In the genomic region with DNA sequence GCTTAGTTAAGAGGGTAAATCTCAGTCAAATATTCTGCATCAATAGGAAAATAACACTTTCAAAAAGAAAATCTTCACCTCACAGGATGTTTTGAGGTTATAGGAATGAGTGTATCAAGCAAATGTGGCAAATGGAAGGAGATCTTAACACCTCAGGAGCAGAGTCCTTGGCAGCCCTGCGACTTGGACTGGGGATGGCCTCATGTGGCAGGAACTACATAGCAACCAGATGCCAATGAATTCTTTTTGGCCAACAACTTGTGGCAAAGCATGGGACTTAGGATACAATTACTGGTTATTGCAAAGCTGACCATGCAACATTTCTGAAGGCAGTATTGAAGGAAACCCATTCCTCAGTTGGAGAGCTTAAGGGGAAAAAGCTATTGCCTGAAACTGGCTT, we compare ENCODE assay signal across 22 mouse cellular contexts. TPM values are rescaled to one million over a fixed set of nuclear protein-coding genes. Genes with fewer than 3 reads are reported as not detected.
DNase-seq lines count a peak whose midpoint lies in the region; ATAC-seq lines count a peak whose summit lies in the region.
"Had no signal": no experiment of that assay in that cellular context is flagged by ENCODE, and none has a peak within 500 bp of the region (broad histone marks: within the 10 kb centered on the region; RNA-seq: fewer than 3 reads in every experiment).

No protein-coding gene starts in this region.

- no peak overlapping the region for H3K27ac ChIP-seq in forebrain, embryonic 10.5 days
- H3K27ac ChIP-seq: embryonic facial prominence, embryonic 10.5 days; embryonic facial prominence, embryonic 12.5 days; forebrain, embryonic 12.5 days had no signal

- peaks cover 4% of the 10 kb centered on the region; the same call in 1 of the 2 replicates for H3K27me3 ChIP-seq in forebrain, embryonic 10.5 days (ENCODE audit: poor library complexity, severe bottlenecking)
- H3K27me3 ChIP-seq: CH12.LX; embryonic facial prominence, embryonic 12.5 days; forebrain, embryonic 12.5 days; Patski had no signal

- peak; percentile 26 for DNase-seq in cerebellum, adult 9-10 months
- DNase-seq in cerebellum, postnatal 10 days = peak; percentile 63 to 71
- no peak for DNase-seq in cerebellum, adult 18-20 months
- peak; percentile 44 for DNase-seq in heart, adult 11 months
- no peak for DNase-seq in heart, adult 8-10 months (ENCODE audit: low spot score)
- DNase-seq in forebrain, embryonic 10.5 days (ENCODE audit: extremely low spot score, low spot score) = no peak
- DNase-seq: adrenal gland, adult 2 months; adrenal gland, postnatal 10 days; adrenal gland, postnatal 25 days; B cell, adult 2 months; cerebellum, adult 11 months had no signal

- no peaks in the 10 kb centered on the region for H3K36me3 ChIP-seq in forebrain, embryonic 10.5 days (replicated peaks)
- H3K36me3 ChIP-seq: embryonic facial prominence, embryonic 10.5 days; embryonic facial prominence, embryonic 12.5 days; forebrain, embryonic 12.5 days; G1E had no signal

- no peak for ATAC-seq in cerebellum, adult (ENCODE audit: insufficient number of reproducible peaks, low FRiP score, low TSS enrichment)
- ATAC-seq: activated CD4-positive, CD25-positive, alpha-beta regulatory T cell, adult 4 months; CD4-positive, CD25-positive, alpha-beta regulatory T cell, adult 4 months; forebrain, embryonic 14.5 days; forebrain, embryonic 16.5 days; Patski had no signal

- WGBS in forebrain, embryonic 10.5 days = 89% methylated on average over 1 of the region's 1 CpGs

- H3K4me3 ChIP-seq in forebrain, embryonic 10.5 days = no peak overlapping the region
- H3K4me3 ChIP-seq: embryonic facial prominence, embryonic 10.5 days; embryonic facial prominence, embryonic 12.5 days; forebrain, embryonic 12.5 days had no signal

- H3K9me3 ChIP-seq in forebrain, embryonic 10.5 days = no peaks in the 10 kb centered on the region
- H3K9me3 ChIP-seq: embryonic facial prominence, embryonic 10.5 days; embryonic facial prominence, embryonic 12.5 days; forebrain, embryonic 12.5 days; G1E had no signal

- H3K4me1 ChIP-seq in forebrain, embryonic 10.5 days = peaks cover 2% of the 10 kb centered on the region; the same call in 1 of the 2 replicates
- H3K4me1 ChIP-seq: embryonic facial prominence, embryonic 12.5 days had no signal

RNA-seq across cellular contexts. Expression of gene Cavin2, which starts 39.6 kb away (rescaled TPM):
- total RNA-seq in heart, adult 8-10 months (2022) = 100 to 1,000 TPM; 108 to 136 (median 118) TPM
- polyA plus RNA-seq in forebrain, embryonic 10.5 days (2016; fragmentation: Nextera tagmentation; extraction: Ambion mirVana) = 1.9 and 2.1 TPM in 2 replicates
- total RNA-seq: CH12.LX had no signal
- polyA plus RNA-seq: activated CD4-positive, CD25-positive, alpha-beta regulatory T cell, adult 4 months; CD4-positive, CD25-positive, alpha-beta regulatory T cell, adult 4 months; G1E had no signal

Comparison
In these comparisons a context has a peak if more than half of its experiments do, and no peak if none do; other contexts are left out.
1. DNase-seq: peak in cerebellum, adult 9-10 months (single experiment), cerebellum, postnatal 10 days (2 of 2) and heart, adult 11 months (single experiment); none in cerebellum, adult 18-20 months (0 of 2), heart, adult 8-10 months (single experiment) and forebrain, embryonic 10.5 days (single experiment).